Mouse (Mus musculus) stomach, embryonic 14.5 days (tissue): Measurements from ENCODE around the gene Cd59b. TPM values are rescaled to one million over a fixed set of nuclear protein-coding genes. Genes with fewer than 3 reads are reported as not detected.

Source experiments
- polyA plus RNA-seq: library from polyadenylated mRNA; unstranded; fragments of >200 nt; fragmentation: Nextera tagmentation; extraction: Ambion mirVana; gene quantifications from 2 replicates; pipeline ENCODE4 v1.2.1, GENCODE M21; 2014

Cd59b gene
- polyA plus RNA-seq, 1 experiment from 2014 or later = 6.7 TPM

Other genes with a start within 250 kb of the Cd59b start
- 14.8 and 15.0 TPM in 2 replicates for gene Lmo2, start 111.9 kb upstream of the Cd59b start, polyA plus RNA-seq
- 60.1 and 63.2 TPM in 2 replicates for gene Fbxo3, start 42.1 kb upstream of the Cd59b start, polyA plus RNA-seq
- gene 4931422A03Rik, start 41.5 kb upstream of the Cd59b start, polyA plus RNA-seq = 1.9 and 3.7 TPM in 2 replicates
- not detected in 2 replicates for gene Gm10912, start 4.0 kb upstream of the Cd59b start, polyA plus RNA-seq
- gene Gm10799, start 1.3 kb upstream of the Cd59b start, polyA plus RNA-seq = not detected in 2 replicates
- 32.6 and 34.0 TPM in 2 replicates for gene Cd59a, start 26.0 kb downstream of the Cd59b start, polyA plus RNA-seq
- not detected in 2 replicates for gene A930018P22Rik, start 52.9 kb downstream of the Cd59b start, polyA plus RNA-seq